Mouse (Mus musculus) testis, adult 2 months (tissue): ENCODE measurements at regions not wholly inside any gene's neighbourhood (a gene's known extent, or its start where the extent isn't known, plus 50 kb on each side); places are given as distances from the start of the nearest gene placed in this dataset.

Experiments used
- H3K27ac ChIP-seq: fragments of 200-500 bp; 2 replicates; pipeline ENCODE4 v1.5.1; 2012; ENCODE audit warnings: low read depth, low read length; ENCODE audit not compliant: control insufficient read depth, insufficient read depth
- H3K27me3 ChIP-seq: fragments of 200-500 bp; 2 replicates; pipeline ENCODE4 v1.6.1; 2012; ENCODE audit warnings: mild to moderate bottlenecking, low read length, moderate library complexity; ENCODE audit not compliant: control insufficient read depth, insufficient read depth
- H3K36me3 ChIP-seq: fragments of 200-500 bp; 2 replicates; pipeline ENCODE4 v1.6.1; 2012; ENCODE audit warnings: mild to moderate bottlenecking, low read length; ENCODE audit not compliant: control insufficient read depth, insufficient read depth
- H3K4me1 ChIP-seq: fragments of 200-500 bp; 2 replicates; pipeline ENCODE4 v1.6.1; 2012; ENCODE audit warnings: low read length; ENCODE audit not compliant: control insufficient read depth, insufficient read depth
- H3K4me3 ChIP-seq: fragments of 200-500 bp; 2 replicates; pipeline ENCODE4 v1.5.1; 2012; ENCODE audit warnings: low read depth, mild to moderate bottlenecking, low read length, moderate library complexity, mixed read lengths; ENCODE audit not compliant: control insufficient read depth
- CTCF ChIP-seq: fragments of 200-500 bp; IDR thresholded peaks from 2 replicates; pipeline ENCODE4 v1.5.1; 2012; ENCODE audit warnings: low read depth, mild to moderate bottlenecking, inconsistent platforms, low read length, moderate library complexity; ENCODE audit not compliant: control insufficient read depth, insufficient read depth, insufficient replicate concordance
- POLR2A ChIP-seq: fragments of 200-500 bp; IDR thresholded peaks from 2 replicates; pipeline ENCODE4 v1.6.1; 2012; ENCODE audit warnings: low read depth, mild to moderate bottlenecking, inconsistent platforms, low read length, moderate library complexity; ENCODE audit not compliant: control insufficient read depth

GRCm38 (mm10) chr14:76746282-76746681, 189.6 kb upstream of the Serp2 start:
- Histone ChIP-seq H3K4me1 (no peaks in the 10 kb centered on the region), H3K4me3 (no peak overlapping the region), H3K36me3 (no peaks in the 10 kb centered on the region), H3K27ac (no peak overlapping the region), H3K27me3 (no peaks in the 10 kb centered on the region)
- TF ChIP-seq CTCF (no peak), POLR2A (no peak)

- no peaks in the 10 kb centered on the region for H3K36me3 ChIP-seq
- H3K27ac ChIP-seq, result no peak overlapping the region
- H3K27me3 ChIP-seq, result no peaks in the 10 kb centered on the region
- no peaks in the 10 kb centered on the region; the same call in 1 of the 2 replicates for H3K4me1 ChIP-seq
- H3K4me3 ChIP-seq, result no peak overlapping the region
- TF ChIP-seq CTCF, result no peak
- no peak for TF ChIP-seq POLR2A
Observed at GRCm38 (mm10) chr14:76744674-76745433, 188.2 kb upstream of the Serp2 start.

GRCm38 (mm10) chr14:76742297-76742696, 185.6 kb upstream of the Serp2 start:
- H3K27me3 ChIP-seq, result no peaks in the 10 kb centered on the region
- no peak for TF ChIP-seq POLR2A
- no peak for TF ChIP-seq CTCF
- H3K27ac ChIP-seq, result no peak overlapping the region
- no peaks in the 10 kb centered on the region; the same call in 1 of the 2 replicates for H3K4me1 ChIP-seq
- H3K36me3 ChIP-seq, result no peaks in the 10 kb centered on the region
- H3K4me3 ChIP-seq, result no peak overlapping the region

DNA sequence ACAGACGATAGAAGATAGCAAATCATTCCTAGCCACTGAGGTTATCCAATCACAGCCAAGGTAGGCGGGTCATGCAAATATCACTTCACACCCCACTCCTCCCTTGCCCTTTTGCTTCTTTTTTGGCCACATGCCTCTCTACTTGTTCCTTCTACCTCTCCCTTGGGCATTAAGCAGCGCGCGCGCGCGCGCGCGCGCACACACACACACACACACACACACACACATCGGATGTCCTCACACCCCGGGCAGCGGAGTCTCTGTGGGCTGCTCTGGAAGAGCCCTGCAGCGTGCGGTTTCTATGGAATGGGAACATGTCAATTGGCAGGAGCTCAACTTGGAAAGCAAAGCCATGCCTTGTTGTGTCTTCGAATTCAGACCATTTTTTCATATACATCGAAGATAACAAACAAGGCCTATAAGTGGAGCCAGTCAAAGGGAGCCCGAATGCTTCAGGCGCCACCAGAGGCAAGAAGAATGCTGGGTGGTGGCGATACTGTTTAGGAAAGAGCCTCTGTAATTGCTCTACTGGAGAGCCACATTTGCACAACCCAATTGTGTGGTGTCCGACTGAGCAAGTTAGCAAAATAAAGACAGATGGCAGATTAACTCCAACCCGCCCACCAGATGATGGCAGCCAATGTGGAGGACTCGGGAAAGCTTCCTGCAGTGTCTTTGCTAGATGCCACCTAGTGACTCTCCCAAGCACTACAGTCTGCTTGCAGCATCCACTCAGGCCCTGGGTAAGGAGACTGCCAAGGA, 183.3 kb upstream of the Serp2 start:
- no peak overlapping the region for H3K4me3 ChIP-seq
- H3K27ac ChIP-seq, result no peak overlapping the region

GRCm38 (mm10) chr14:76735997-76736396, 179.3 kb upstream of the Serp2 start:
- no peaks in the 10 kb centered on the region; the same call in 1 of the 2 replicates for H3K4me1 ChIP-seq
- no peaks in the 10 kb centered on the region for H3K27me3 ChIP-seq
- no peak overlapping the region for H3K27ac ChIP-seq
- no peaks in the 10 kb centered on the region for H3K36me3 ChIP-seq
- H3K4me3 ChIP-seq, result peak overlapping the region; percentile 86
- TF ChIP-seq POLR2A (no peak), CTCF (no peak)

More for the DNA sequence above, 183.3 kb upstream of the Serp2 start:
- TF ChIP-seq POLR2A, result no peak
- peak; percentile 28; the same call in 1 of the 2 replicates for TF ChIP-seq CTCF
- Histone ChIP-seq H3K4me1 (no peaks in the 10 kb centered on the region; the same call in 1 of the 2 replicates), H3K27me3 (no peaks in the 10 kb centered on the region), H3K36me3 (no peaks in the 10 kb centered on the region)

DNA sequence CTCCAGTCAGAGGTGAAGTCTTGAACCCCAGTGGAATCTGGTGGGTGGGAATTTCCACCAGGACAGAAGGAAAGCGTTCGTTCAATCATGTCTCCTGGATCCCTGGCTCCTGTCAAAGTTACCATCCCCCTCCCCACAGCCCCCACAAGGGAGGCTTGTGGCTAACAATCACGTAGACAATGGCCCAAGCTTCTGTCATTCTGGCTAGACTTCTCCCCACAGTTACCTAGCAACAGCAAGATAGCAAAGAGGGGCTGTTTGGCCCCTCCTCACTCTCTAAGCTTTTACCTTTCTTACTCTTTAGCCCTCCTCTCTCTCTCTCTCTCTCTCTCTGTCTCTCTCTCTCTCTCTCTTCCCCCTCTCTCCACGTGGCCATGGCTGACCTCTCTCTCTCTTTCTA, 178.4 kb upstream of the Serp2 start:
- Histone ChIP-seq H3K36me3 (no peaks in the 10 kb centered on the region), H3K4me3 (peak overlapping the region; percentile 86), H3K27ac (no peak overlapping the region), H3K27me3 (no peaks in the 10 kb centered on the region), H3K4me1 (no peaks in the 10 kb centered on the region; the same call in 1 of the 2 replicates)
- TF ChIP-seq POLR2A, result no peak
- TF ChIP-seq CTCF, result no peak

GRCm38 (mm10) chr14:76733258-76733823, 176.7 kb upstream of the Serp2 start:
- Histone ChIP-seq H3K4me1 (no peaks in the 10 kb centered on the region), H3K4me3 (peak overlapping the region; percentile 14; the same call in 1 of the 2 replicates), H3K27me3 (no peaks in the 10 kb centered on the region), H3K27ac (no peak overlapping the region), H3K36me3 (no peaks in the 10 kb centered on the region)
- no peak for TF ChIP-seq CTCF
- no peak for TF ChIP-seq POLR2A
